Mouse (Mus musculus): ENCODE measurements around the gene 2310022A10Rik. TPM values are rescaled to one million over a fixed set of nuclear protein-coding genes. Genes with fewer than 3 reads are reported as not detected.

Gene 2310022A10Rik
- polyA plus RNA-seq, 1 experiment = 5.8 TPM

Other genes with a start within 250 kb of the 2310022A10Rik start
- 22.8 and 25.9 TPM in 2 replicates for gene Ltbp4, start 215.5 kb upstream of the 2310022A10Rik start, polyA plus RNA-seq (2012; ENCODE audit: insufficient read depth, insufficient read length, missing spikeins)
- gene Shkbp1, start 197.2 kb upstream of the 2310022A10Rik start, polyA plus RNA-seq (2012; ENCODE audit: insufficient read depth, insufficient read length, missing spikeins) = 11.6 TPM in 2 replicates
- 3.5 TPM in 1 of 2 replicates, not detected in the other for gene Gm20479, start 195.8 kb upstream of the 2310022A10Rik start, polyA plus RNA-seq (2012; ENCODE audit: insufficient read depth, insufficient read length, missing spikeins)
- 0.20 TPM in 1 of 2 replicates, not detected in the other for gene Sptbn4, start 105.5 kb upstream of the 2310022A10Rik start, polyA plus RNA-seq (2012; ENCODE audit: insufficient read depth, insufficient read length, missing spikeins)
- gene Blvrb, start 105.3 kb upstream of the 2310022A10Rik start, polyA plus RNA-seq (2012; ENCODE audit: insufficient read depth, insufficient read length, missing spikeins) = 80.2 and 109 TPM in 2 replicates
- 4.2 and 8.3 TPM in 2 replicates for gene Sertad3, start 79.5 kb upstream of the 2310022A10Rik start, polyA plus RNA-seq (2012; ENCODE audit: insufficient read depth, insufficient read length, missing spikeins)
- gene Sertad1, start 66.3 kb upstream of the 2310022A10Rik start, polyA plus RNA-seq (2012; ENCODE audit: insufficient read depth, insufficient read length, missing spikeins) = 10.1 and 13.6 TPM in 2 replicates
- 0.32 and 0.50 TPM in 2 replicates for gene Prx, start 53.9 kb upstream of the 2310022A10Rik start, polyA plus RNA-seq (2012; ENCODE audit: insufficient read depth, insufficient read length, missing spikeins)
- not detected in 2 replicates for gene Hipk4, start 30.0 kb upstream of the 2310022A10Rik start, polyA plus RNA-seq (2012; ENCODE audit: insufficient read depth, insufficient read length, missing spikeins)
- 23.5 and 27.8 TPM in 2 replicates for gene Pld3, start within 50 bp of the 2310022A10Rik start, polyA plus RNA-seq (2012; ENCODE audit: insufficient read depth, insufficient read length, missing spikeins)
- gene Akt2, start 38.3 kb downstream of the 2310022A10Rik start, polyA plus RNA-seq (2012; ENCODE audit: insufficient read depth, insufficient read length, missing spikeins) = 294 and 321 TPM in 2 replicates
- gene Ttc9b, start 100.7 kb downstream of the 2310022A10Rik start, polyA plus RNA-seq (2012; ENCODE audit: insufficient read depth, insufficient read length, missing spikeins) = not detected in 2 replicates
- 13.0 and 13.2 TPM in 2 replicates for gene Map3k10, start 121.4 kb downstream of the 2310022A10Rik start, polyA plus RNA-seq (2012; ENCODE audit: insufficient read depth, insufficient read length, missing spikeins)
- gene Zfp607b, start 136.1 kb downstream of the 2310022A10Rik start, polyA plus RNA-seq (2012; ENCODE audit: insufficient read depth, insufficient read length, missing spikeins) = 1.3 and 3.1 TPM in 2 replicates
- gene Zfp60, start 178.2 kb downstream of the 2310022A10Rik start, polyA plus RNA-seq (2012; ENCODE audit: insufficient read depth, insufficient read length, missing spikeins) = 4.9 and 5.1 TPM in 2 replicates